Mouse (Mus musculus): ENCODE data around the gene Ppp1r12a. TPM values are rescaled to one million over a fixed set of nuclear protein-coding genes. Genes with fewer than 3 reads are reported as not detected.
"Not testable (repeated sequence)": the region's sequence is repeated elsewhere in the genome, so short reads cannot be mapped to it uniquely, and the experiment has no call there.

Ppp1r12a gene
- polyA plus RNA-seq, 1 experiment from 2014 or later = 117 TPM

GRCm38 (mm10) chr10:108251181-108251580 lies 89.2 kb downstream of the Ppp1r12a start:
- DNase-seq (ENCODE audit: low spot score) = no peak
- H3K9ac ChIP-seq (ENCODE audit: low read length) = no peak overlapping the region

GRCm38 (mm10) chr10:108255812-108256376 lies 93.9 kb downstream of the Ppp1r12a start:
- H3K4me2 ChIP-seq (ENCODE audit: low read length) = no peak overlapping the region
- no peaks in the 10 kb centered on the region for H3K4me1 ChIP-seq (replicated peaks; ENCODE audit: control insufficient read depth, insufficient read depth, low read length)
- no peak overlapping the region for H3K27ac ChIP-seq (ENCODE audit: low read depth)
- H3K9me3 ChIP-seq (ENCODE audit: control insufficient read depth, low read length) = no peaks in the 10 kb centered on the region
- no peaks in the 10 kb centered on the region for H3K27me3 ChIP-seq (replicated peaks; ENCODE audit: control insufficient read depth, insufficient read depth, low read length)
- 82% methylated on average over 7 of the region's 7 CpGs for WGBS
- H3K9ac ChIP-seq (ENCODE audit: low read length) = no peak overlapping the region
- no peak for DNase-seq (ENCODE audit: low spot score)
- H3K36me3 ChIP-seq (ENCODE audit: control insufficient read depth, insufficient read depth, low read length) = peaks cover 77% of the 10 kb centered on the region
- no peak for ATAC-seq (replicated peaks; ENCODE audit: low FRiP score, low TSS enrichment, low read depth)
- no peak overlapping the region for H3K4me3 ChIP-seq (ENCODE audit: low read depth, low read length)

More at GRCm38 (mm10) chr10:108251181-108251580, 89.2 kb downstream of the Ppp1r12a start:
- Histone ChIP-seq H3K27me3 (replicated peaks; ENCODE audit: control insufficient read depth, insufficient read depth, low read length) (no peaks in the 10 kb centered on the region), H3K4me2 (ENCODE audit: low read length) (no peak overlapping the region), H3K4me3 (ENCODE audit: low read depth, low read length) (no peak overlapping the region), H3K27ac (ENCODE audit: low read depth) (no peak overlapping the region), H3K36me3 (ENCODE audit: control insufficient read depth, insufficient read depth, low read length) (peaks cover 61% of the 10 kb centered on the region), H3K9me3 (ENCODE audit: control insufficient read depth, low read length) (no peaks in the 10 kb centered on the region), H3K4me1 (replicated peaks; ENCODE audit: control insufficient read depth, insufficient read depth, low read length) (no peaks in the 10 kb centered on the region)
- ATAC-seq (replicated peaks; ENCODE audit: low FRiP score, low TSS enrichment, low read depth) = no peak
- 74% methylated on average over 2 of the region's 2 CpGs for WGBS

DNA sequence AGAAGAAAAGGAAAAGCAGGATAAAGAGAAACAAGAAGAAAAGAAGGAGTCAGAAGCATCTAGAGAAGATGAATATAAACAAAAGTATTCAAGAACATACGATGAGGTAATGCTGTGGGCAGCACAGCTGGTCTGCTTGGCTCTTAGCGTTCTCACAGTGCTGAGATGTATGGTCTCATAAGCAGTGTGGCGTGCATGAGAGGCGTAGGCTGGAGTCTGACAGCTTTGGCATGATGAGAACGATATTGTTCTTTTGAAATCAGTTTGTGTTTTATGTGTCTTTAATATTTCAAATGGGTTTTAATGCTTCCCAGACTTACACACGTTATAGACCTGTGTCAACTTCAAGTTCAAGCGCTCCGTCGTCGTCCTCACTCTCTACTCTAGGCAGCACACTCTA lies 98.9 kb downstream of the Ppp1r12a start:
- Histone ChIP-seq H3K9ac (ENCODE audit: low read length) (no peak overlapping the region), H3K27ac (ENCODE audit: low read depth) (no peak overlapping the region), H3K27me3 (replicated peaks; ENCODE audit: control insufficient read depth, insufficient read depth, low read length) (no peaks in the 10 kb centered on the region), H3K4me2 (ENCODE audit: low read length) (no peak overlapping the region), H3K4me3 (ENCODE audit: low read depth, low read length) (no peak overlapping the region), H3K9me3 (ENCODE audit: control insufficient read depth, low read length) (no peaks in the 10 kb centered on the region), H3K36me3 (ENCODE audit: control insufficient read depth, insufficient read depth, low read length) (peaks cover 79% of the 10 kb centered on the region), H3K4me1 (replicated peaks; ENCODE audit: control insufficient read depth, insufficient read depth, low read length) (no peaks in the 10 kb centered on the region)
- DNase-seq (ENCODE audit: low spot score) (no peak), ATAC-seq (replicated peaks; ENCODE audit: low FRiP score, low TSS enrichment, low read depth) (no peak)
- 87% methylated on average over 10 of the region's 10 CpGs for WGBS

- WGBS = 97% methylated on average over 27 of the region's 27 CpGs
- no peak overlapping the region for H3K27ac ChIP-seq (ENCODE audit: low read depth)
- no peak overlapping the region for H3K4me2 ChIP-seq (ENCODE audit: low read length)
- no peaks in the 10 kb centered on the region for H3K27me3 ChIP-seq (replicated peaks; ENCODE audit: control insufficient read depth, insufficient read depth, low read length)
- H3K4me1 ChIP-seq (replicated peaks; ENCODE audit: control insufficient read depth, insufficient read depth, low read length) = no peaks in the 10 kb centered on the region
- ATAC-seq (replicated peaks; ENCODE audit: low FRiP score, low TSS enrichment, low read depth) = no peak
- no peak for DNase-seq (ENCODE audit: low spot score)
- peaks cover 82% of the 10 kb centered on the region for H3K36me3 ChIP-seq (ENCODE audit: control insufficient read depth, insufficient read depth, low read length)
- H3K9ac ChIP-seq (ENCODE audit: low read length) = no peak overlapping the region
- no peak overlapping the region for H3K4me3 ChIP-seq (ENCODE audit: low read depth, low read length)
- H3K9me3 ChIP-seq (ENCODE audit: control insufficient read depth, low read length) = no peaks in the 10 kb centered on the region
Observed at GRCm38 (mm10) chr10:108264641-108265040, 102.6 kb downstream of the Ppp1r12a start.

GRCm38 (mm10) chr10:108271201-108271600 lies 109.2 kb downstream of the Ppp1r12a start:
- no peak overlapping the region for H3K27ac ChIP-seq (ENCODE audit: low read depth)
- H3K9ac ChIP-seq (ENCODE audit: low read length) = no peak overlapping the region
- ATAC-seq (replicated peaks; ENCODE audit: low FRiP score, low TSS enrichment, low read depth) = no peak
- H3K27me3 ChIP-seq (replicated peaks; ENCODE audit: control insufficient read depth, insufficient read depth, low read length) = no peaks in the 10 kb centered on the region
- H3K4me3 ChIP-seq (ENCODE audit: low read depth, low read length) = no peak overlapping the region
- H3K4me1 ChIP-seq (replicated peaks; ENCODE audit: control insufficient read depth, insufficient read depth, low read length) = no peaks in the 10 kb centered on the region
- no peak for DNase-seq (ENCODE audit: low spot score)
- H3K36me3 ChIP-seq (ENCODE audit: control insufficient read depth, insufficient read depth, low read length) = peaks cover 83% of the 10 kb centered on the region
- no peaks in the 10 kb centered on the region for H3K9me3 ChIP-seq (ENCODE audit: control insufficient read depth, low read length)
- no peak overlapping the region for H3K4me2 ChIP-seq (ENCODE audit: low read length)
- WGBS = 89% methylated on average over 7 of the region's 7 CpGs

DNA sequence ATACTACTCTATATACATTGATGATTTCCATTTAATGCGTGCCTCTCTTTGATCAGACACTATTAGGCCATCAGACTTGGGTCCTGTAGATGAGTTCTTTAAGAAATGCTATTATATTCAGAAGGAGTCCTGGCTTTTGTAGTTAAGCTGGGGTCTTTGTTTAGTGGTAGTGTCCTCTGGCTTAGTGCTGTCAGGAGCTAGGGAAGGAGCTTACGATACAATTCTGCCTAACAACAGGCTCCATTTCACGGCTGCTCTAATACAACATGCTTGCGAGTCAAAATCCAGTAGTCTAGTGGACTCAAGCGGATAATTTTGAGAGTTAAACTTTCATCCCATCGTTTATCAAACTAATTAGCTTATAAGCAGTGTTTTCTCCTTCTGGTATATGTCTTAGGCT lies 114.7 kb downstream of the Ppp1r12a start:
- WGBS = 92% methylated on average over 6 of the region's 6 CpGs
- no peak overlapping the region for H3K4me3 ChIP-seq (ENCODE audit: low read depth, low read length)
- H3K27ac ChIP-seq (ENCODE audit: low read depth) = no peak overlapping the region
- no peaks in the 10 kb centered on the region for H3K27me3 ChIP-seq (replicated peaks; ENCODE audit: control insufficient read depth, insufficient read depth, low read length)
- DNase-seq (ENCODE audit: low spot score) = no peak
- no peaks in the 10 kb centered on the region for H3K9me3 ChIP-seq (ENCODE audit: control insufficient read depth, low read length)
- no peak overlapping the region for H3K4me2 ChIP-seq (ENCODE audit: low read length)
- H3K36me3 ChIP-seq (ENCODE audit: control insufficient read depth, insufficient read depth, low read length) = peaks cover 77% of the 10 kb centered on the region
- H3K4me1 ChIP-seq (replicated peaks; ENCODE audit: control insufficient read depth, insufficient read depth, low read length) = no peaks in the 10 kb centered on the region
- H3K9ac ChIP-seq (ENCODE audit: low read length) = no peak overlapping the region
- no peak for ATAC-seq (replicated peaks; ENCODE audit: low FRiP score, low TSS enrichment, low read depth)

DNA sequence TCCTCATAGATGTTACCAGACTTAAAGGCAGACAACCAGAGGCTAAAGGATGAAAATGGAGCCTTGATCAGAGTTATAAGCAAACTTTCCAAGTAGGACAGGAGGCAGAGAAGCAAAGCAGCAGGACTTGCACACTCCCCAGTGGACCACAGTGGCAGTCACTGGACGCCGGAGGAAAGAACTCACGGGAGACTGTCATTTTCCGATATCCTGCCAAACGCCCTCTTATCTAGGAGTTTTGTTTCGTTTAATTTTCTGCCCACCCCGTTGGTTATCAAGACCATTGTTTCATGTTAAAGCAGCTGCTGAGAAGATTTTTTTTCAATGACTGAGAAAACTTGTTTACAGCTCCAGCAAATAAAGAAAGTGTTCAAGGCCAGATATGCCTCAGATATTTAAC lies 115.2 kb downstream of the Ppp1r12a start:
- Histone ChIP-seq H3K27ac (ENCODE audit: low read depth) (peak overlapping the region; percentile 22; the same call in 1 of the 2 replicates), H3K4me1 (replicated peaks; ENCODE audit: control insufficient read depth, insufficient read depth, low read length) (no peaks in the 10 kb centered on the region), H3K4me2 (ENCODE audit: low read length) (no peak overlapping the region), H3K9ac (ENCODE audit: low read length) (no peak overlapping the region), H3K27me3 (replicated peaks; ENCODE audit: control insufficient read depth, insufficient read depth, low read length) (no peaks in the 10 kb centered on the region), H3K9me3 (ENCODE audit: control insufficient read depth, low read length) (no peaks in the 10 kb centered on the region), H3K4me3 (ENCODE audit: low read depth, low read length) (no peak overlapping the region), H3K36me3 (ENCODE audit: control insufficient read depth, insufficient read depth, low read length) (peaks cover 78% of the 10 kb centered on the region)
- no peak for ATAC-seq (replicated peaks; ENCODE audit: low FRiP score, low TSS enrichment, low read depth)
- no peak for DNase-seq (ENCODE audit: low spot score)
- WGBS = 67% methylated on average over 7 of the region's 7 CpGs

- H3K9me3 ChIP-seq (ENCODE audit: control insufficient read depth, low read length); ATAC-seq (replicated peaks; ENCODE audit: low FRiP score, low TSS enrichment, low read depth); H3K27me3 ChIP-seq (replicated peaks; ENCODE audit: control insufficient read depth, insufficient read depth, low read length); H3K4me1 ChIP-seq (replicated peaks; ENCODE audit: control insufficient read depth, insufficient read depth, low read length); H3K4me3 ChIP-seq (ENCODE audit: low read depth, low read length); DNase-seq (ENCODE audit: low spot score); H3K9ac ChIP-seq (ENCODE audit: low read length); H3K4me2 ChIP-seq (ENCODE audit: low read length); H3K27ac ChIP-seq (ENCODE audit: low read depth): not testable (repeated sequence)
- WGBS = 91% methylated on average over 3 of the region's 5 CpGs
- H3K36me3 ChIP-seq (ENCODE audit: control insufficient read depth, insufficient read depth, low read length) = peaks cover 51% of the 10 kb centered on the region
Observed at GRCm38 (mm10) chr10:108281099-108281498, 119.1 kb downstream of the Ppp1r12a start.

GRCm38 (mm10) chr10:108282351-108282750 lies 120.4 kb downstream of the Ppp1r12a start:
- H3K36me3 ChIP-seq (ENCODE audit: control insufficient read depth, insufficient read depth, low read length) = peaks cover 39% of the 10 kb centered on the region
- no peaks in the 10 kb centered on the region for H3K9me3 ChIP-seq (ENCODE audit: control insufficient read depth, low read length)
- ATAC-seq (replicated peaks; ENCODE audit: low FRiP score, low TSS enrichment, low read depth) (no peak), DNase-seq (ENCODE audit: low spot score) (no peak)
- H3K27ac ChIP-seq (ENCODE audit: low read depth) = no peak overlapping the region
- no peaks in the 10 kb centered on the region for H3K4me1 ChIP-seq (replicated peaks; ENCODE audit: control insufficient read depth, insufficient read depth, low read length)
- H3K27me3 ChIP-seq (replicated peaks; ENCODE audit: control insufficient read depth, insufficient read depth, low read length) = no peaks in the 10 kb centered on the region
- no peak overlapping the region for H3K4me2 ChIP-seq (ENCODE audit: low read length)
- no peak overlapping the region for H3K4me3 ChIP-seq (ENCODE audit: low read depth, low read length)
- WGBS = 91% methylated on average over 6 of the region's 6 CpGs
- H3K9ac ChIP-seq (ENCODE audit: low read length) = no peak overlapping the region

All from intestine, embryonic 14.5 days (tissue).